Mouse (Mus musculus): ENCODE data around the gene Nid1. TPM values are rescaled to one million over a fixed set of nuclear protein-coding genes. Genes with fewer than 3 reads are reported as not detected.
"Not testable (repeated sequence)": the region's sequence is repeated elsewhere in the genome, so short reads cannot be mapped to it uniquely, and the experiment has no call there.

Gene Nid1
- 72.9 and 77.3 TPM in 2 replicates for polyA plus RNA-seq (2014; fragmentation: Nextera tagmentation; extraction: Ambion mirVana)

GRCm38 (mm10) chr13:13437460-13438015, at the start of gene Nid1:
Gene Nid1 (plus strand): TSS chr13:13437551.
- H3K4me1 ChIP-seq (replicated peaks; ENCODE audit: control insufficient read depth, insufficient read depth, low read length); H3K27ac ChIP-seq; H3K36me3 ChIP-seq (replicated peaks; ENCODE audit: control insufficient read depth, insufficient read depth); H3K27me3 ChIP-seq (ENCODE audit: control insufficient read depth, insufficient read depth, low read length); H3K9ac ChIP-seq; DNase-seq (ENCODE audit: low spot score); H3K9me3 ChIP-seq (ENCODE audit: control insufficient read depth, low read length): not testable (repeated sequence)
- Histone ChIP-seq H3K4me3 (replicated peaks; ENCODE audit: low read length) (peak within 1 kb of the TSS; percentile 22), H3K4me2 (replicated peaks) (peak within 1 kb of the TSS; percentile 42)
- 0% methylated on average over 14 of the region's 39 CpGs for WGBS
- ATAC-seq (ENCODE audit: low FRiP score): peak; percentile 77

- Histone ChIP-seq H3K9ac (peak within 1 kb of the TSS; percentile 57; the same call in 1 of the 2 replicates), H3K4me2 (replicated peaks) (peak within 1 kb of the TSS; percentile 52), H3K4me3 (replicated peaks; ENCODE audit: low read length) (peak within 1 kb of the TSS; percentile 36), H3K27ac (peak within 1 kb of the TSS; percentile 75; the same call in 1 of the 2 replicates)
- not testable (repeated sequence) for H3K9me3 ChIP-seq (ENCODE audit: control insufficient read depth, low read length); H3K36me3 ChIP-seq (replicated peaks; ENCODE audit: control insufficient read depth, insufficient read depth); H3K4me1 ChIP-seq (replicated peaks; ENCODE audit: control insufficient read depth, insufficient read depth, low read length); H3K27me3 ChIP-seq (ENCODE audit: control insufficient read depth, insufficient read depth, low read length)
- DNase-seq (ENCODE audit: low spot score): peak; percentile 55
- peak; percentile 91 for ATAC-seq (ENCODE audit: low FRiP score)
- WGBS: under 1% methylated on average over 35 of the region's 78 CpGs
Observed at GRCm38 (mm10) chr13:13393228-13394095, 43.9 kb upstream of the Nid1 start, which contains the start of gene Gpr137b. Gene Gpr137b (minus strand): TSS chr13:13394014.

GRCm38 (mm10) chr13:13394096-13394395, 43.3 kb upstream of the Nid1 start:
- ATAC-seq (ENCODE audit: low FRiP score) (peak; percentile 79; the same call in 1 of the 2 replicates), DNase-seq (ENCODE audit: low spot score) (peak; percentile 59)
- under 1% methylated on average over 14 of the region's 15 CpGs for WGBS
- H3K9me3 ChIP-seq (ENCODE audit: control insufficient read depth, low read length); H3K4me1 ChIP-seq (replicated peaks; ENCODE audit: control insufficient read depth, insufficient read depth, low read length); H3K27me3 ChIP-seq (ENCODE audit: control insufficient read depth, insufficient read depth, low read length); H3K9ac ChIP-seq; H3K27ac ChIP-seq; H3K36me3 ChIP-seq (replicated peaks; ENCODE audit: control insufficient read depth, insufficient read depth): not testable (repeated sequence)
- Histone ChIP-seq H3K4me2 (replicated peaks) (peak overlapping the region; percentile 52), H3K4me3 (replicated peaks; ENCODE audit: low read length) (peak overlapping the region; percentile 36)

- H3K9ac ChIP-seq; H3K9me3 ChIP-seq (ENCODE audit: control insufficient read depth, low read length); H3K4me1 ChIP-seq (replicated peaks; ENCODE audit: control insufficient read depth, insufficient read depth, low read length); H3K36me3 ChIP-seq (replicated peaks; ENCODE audit: control insufficient read depth, insufficient read depth); H3K27ac ChIP-seq; DNase-seq (ENCODE audit: low spot score); H3K4me3 ChIP-seq (replicated peaks; ENCODE audit: low read length); H3K4me2 ChIP-seq (replicated peaks); ATAC-seq (ENCODE audit: low FRiP score); H3K27me3 ChIP-seq (ENCODE audit: control insufficient read depth, insufficient read depth, low read length): not testable (repeated sequence)
- 85% methylated on average over 3 of the region's 3 CpGs for WGBS
Observed at GRCm38 (mm10) chr13:13400851-13401250, 36.5 kb upstream of the Nid1 start.

- ATAC-seq (ENCODE audit: low FRiP score); H3K36me3 ChIP-seq (replicated peaks; ENCODE audit: control insufficient read depth, insufficient read depth): not testable (repeated sequence)
- WGBS: 86% methylated on average over 5 of the region's 5 CpGs
Observed at GRCm38 (mm10) chr13:13402818-13403217, 34.5 kb upstream of the Nid1 start.

GRCm38 (mm10) chr13:13403366-13403765, 34.0 kb upstream of the Nid1 start:
- not testable (repeated sequence) for H3K9ac ChIP-seq; H3K4me3 ChIP-seq (replicated peaks; ENCODE audit: low read length); DNase-seq (ENCODE audit: low spot score); H3K4me2 ChIP-seq (replicated peaks); H3K36me3 ChIP-seq (replicated peaks; ENCODE audit: control insufficient read depth, insufficient read depth); H3K27me3 ChIP-seq (ENCODE audit: control insufficient read depth, insufficient read depth, low read length); H3K4me1 ChIP-seq (replicated peaks; ENCODE audit: control insufficient read depth, insufficient read depth, low read length); ATAC-seq (ENCODE audit: low FRiP score); H3K9me3 ChIP-seq (ENCODE audit: control insufficient read depth, low read length); H3K27ac ChIP-seq
- WGBS: 81% methylated on average over 2 of the region's 3 CpGs

More at GRCm38 (mm10) chr13:13402818-13403217, 34.5 kb upstream of the Nid1 start:
- H3K27ac ChIP-seq; H3K4me3 ChIP-seq (replicated peaks; ENCODE audit: low read length); H3K4me1 ChIP-seq (replicated peaks; ENCODE audit: control insufficient read depth, insufficient read depth, low read length); H3K4me2 ChIP-seq (replicated peaks); DNase-seq (ENCODE audit: low spot score); H3K9me3 ChIP-seq (ENCODE audit: control insufficient read depth, low read length); H3K9ac ChIP-seq; H3K27me3 ChIP-seq (ENCODE audit: control insufficient read depth, insufficient read depth, low read length): not testable (repeated sequence)

- WGBS: 89% methylated on average over 4 of the region's 6 CpGs
- not testable (repeated sequence) for H3K4me1 ChIP-seq (replicated peaks; ENCODE audit: control insufficient read depth, insufficient read depth, low read length); ATAC-seq (ENCODE audit: low FRiP score); DNase-seq (ENCODE audit: low spot score); H3K9ac ChIP-seq; H3K36me3 ChIP-seq (replicated peaks; ENCODE audit: control insufficient read depth, insufficient read depth); H3K9me3 ChIP-seq (ENCODE audit: control insufficient read depth, low read length); H3K4me2 ChIP-seq (replicated peaks); H3K4me3 ChIP-seq (replicated peaks; ENCODE audit: low read length); H3K27ac ChIP-seq; H3K27me3 ChIP-seq (ENCODE audit: control insufficient read depth, insufficient read depth, low read length)
Observed at GRCm38 (mm10) chr13:13403839-13404238, 33.5 kb upstream of the Nid1 start.

- DNase-seq (ENCODE audit: low spot score); H3K4me2 ChIP-seq (replicated peaks); H3K4me1 ChIP-seq (replicated peaks; ENCODE audit: control insufficient read depth, insufficient read depth, low read length); H3K9ac ChIP-seq; H3K9me3 ChIP-seq (ENCODE audit: control insufficient read depth, low read length); H3K27ac ChIP-seq; H3K4me3 ChIP-seq (replicated peaks; ENCODE audit: low read length); ATAC-seq (ENCODE audit: low FRiP score); H3K27me3 ChIP-seq (ENCODE audit: control insufficient read depth, insufficient read depth, low read length); H3K36me3 ChIP-seq (replicated peaks; ENCODE audit: control insufficient read depth, insufficient read depth): not testable (repeated sequence)
- 84% methylated on average over 6 of the region's 6 CpGs for WGBS
Observed at GRCm38 (mm10) chr13:13404517-13405155, 32.7 kb upstream of the Nid1 start.

GRCm38 (mm10) chr13:13405511-13405910, 31.8 kb upstream of the Nid1 start:
- not testable (repeated sequence) for ATAC-seq (ENCODE audit: low FRiP score); DNase-seq (ENCODE audit: low spot score); H3K4me2 ChIP-seq (replicated peaks); H3K27ac ChIP-seq; H3K4me3 ChIP-seq (replicated peaks; ENCODE audit: low read length); H3K9me3 ChIP-seq (ENCODE audit: control insufficient read depth, low read length); H3K36me3 ChIP-seq (replicated peaks; ENCODE audit: control insufficient read depth, insufficient read depth); H3K27me3 ChIP-seq (ENCODE audit: control insufficient read depth, insufficient read depth, low read length); H3K4me1 ChIP-seq (replicated peaks; ENCODE audit: control insufficient read depth, insufficient read depth, low read length); H3K9ac ChIP-seq
- no CpG with 5 or more reads among the region's 6 CpGs for WGBS

All from hindbrain, embryonic 14.5 days (tissue).